Mouse (Mus musculus) induced T-regulatory cell, adult 2 months (primary cell): ENCODE measurements at regions not wholly inside any gene's neighbourhood (a gene's known extent, or its start where the extent isn't known, plus 50 kb on each side); places are given as distances from the start of the nearest gene placed in this dataset.

Experiments used
- DNase-seq: peaks from one replicate; pipeline ENCODE4 v3.0.0-alpha.2; 2012; ENCODE audit warnings: low read depth

GRCm38 (mm10) chr15:96770786-96771185 lies 71.3 kb upstream of the Slc38a2 start:
- DNase-seq, result peak; percentile 22

DNA sequence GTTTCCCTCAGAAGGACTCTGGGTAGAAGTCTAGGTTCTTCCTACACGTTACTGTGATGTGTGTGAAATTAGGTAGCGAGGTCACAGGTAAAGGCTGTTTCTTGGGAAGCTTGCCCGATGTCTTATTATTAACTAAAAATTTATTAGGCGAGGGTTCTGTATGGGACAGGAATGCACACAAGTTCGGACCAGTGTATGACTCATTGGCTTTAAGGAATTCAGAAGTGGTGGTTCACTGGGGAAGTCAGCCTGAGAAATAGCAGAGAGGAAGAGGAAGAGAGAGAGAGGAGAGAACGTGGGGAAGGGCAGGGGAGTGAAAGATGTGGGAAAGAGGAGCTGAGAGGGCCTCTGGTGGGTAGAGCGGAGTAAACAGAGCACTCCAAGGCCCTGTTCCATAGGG lies 70.8 kb upstream of the Slc38a2 start:
- no peak for DNase-seq

GRCm38 (mm10) chr15:96769751-96770150 lies 70.2 kb upstream of the Slc38a2 start:
- DNase-seq, result no peak

DNA sequence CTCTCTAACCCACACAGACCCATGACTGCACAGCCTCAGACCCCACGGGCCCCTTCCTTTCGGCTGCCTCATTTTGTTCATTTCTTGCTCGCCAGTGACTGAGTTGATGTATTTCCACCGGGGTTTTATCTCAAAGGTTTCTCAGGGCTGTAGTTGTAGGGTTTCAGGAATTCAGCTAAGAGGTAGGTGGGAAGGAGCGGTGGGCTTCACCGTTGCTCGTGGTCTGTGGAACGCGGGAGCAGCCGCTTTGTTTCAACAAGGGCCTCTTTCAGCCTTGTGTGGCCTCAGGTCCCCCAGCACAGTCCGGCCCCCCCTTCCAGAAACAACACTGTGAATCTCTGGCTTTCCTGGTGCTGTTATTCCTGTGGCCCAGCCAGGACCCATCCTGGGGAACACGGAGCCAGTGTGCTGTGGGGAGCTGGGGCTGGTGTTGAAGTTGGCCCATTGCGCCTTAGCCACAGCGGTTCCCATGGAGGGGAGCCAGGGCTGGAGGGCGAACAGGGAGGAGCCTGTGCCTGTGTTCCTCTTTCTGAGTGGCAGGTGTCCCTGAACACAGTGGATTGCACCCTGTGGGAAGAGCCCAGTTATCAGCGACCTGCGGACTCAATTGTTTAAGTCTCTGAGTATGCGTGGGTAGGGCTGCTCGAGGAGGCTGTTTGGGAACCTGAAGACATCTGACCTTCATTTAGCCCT lies 68.9 kb upstream of the Slc38a2 start:
- DNase-seq, result no peak

- no peak for DNase-seq
These were observed 67.7 kb upstream of the Slc38a2 start for GRCm38 (mm10) chr15:96767188-96767587.

GRCm38 (mm10) chr15:96766238-96766637 lies 66.7 kb upstream of the Slc38a2 start:
- DNase-seq, result no peak

DNA sequence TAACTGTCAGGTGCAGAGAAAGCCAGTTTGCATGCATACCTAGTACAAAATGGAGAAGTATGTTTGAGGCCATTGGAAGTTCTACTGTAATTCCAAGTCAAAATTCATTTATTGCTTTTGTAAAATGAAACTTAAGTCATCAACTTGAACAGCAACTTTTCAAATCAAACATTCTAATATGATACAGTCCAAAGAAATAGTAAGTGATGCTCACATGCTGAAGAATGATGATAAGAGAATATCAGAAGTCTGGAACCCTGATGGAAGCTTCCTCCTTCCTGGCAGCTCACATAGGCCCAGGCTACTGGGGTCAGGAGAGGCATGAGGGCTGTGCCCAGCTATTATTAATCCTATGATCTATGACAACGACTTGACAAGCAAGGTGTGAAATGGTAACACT lies 64.1 kb upstream of the Slc38a2 start:
- no peak for DNase-seq

GRCm38 (mm10) chr15:96759078-96759995 lies 59.8 kb upstream of the Slc38a2 start:
- DNase-seq, result no peak

- DNase-seq, result peak; percentile 23
These were observed 58.1 kb upstream of the Slc38a2 start for GRCm38 (mm10) chr15:96757446-96758198.

GRCm38 (mm10) chr15:96756456-96756855 lies 56.9 kb upstream of the Slc38a2 start:
- no peak for DNase-seq

GRCm38 (mm10) chr15:96755951-96756350 lies 56.4 kb upstream of the Slc38a2 start:
- DNase-seq, result no peak

- DNase-seq, result no peak
These were observed 55.9 kb upstream of the Slc38a2 start for GRCm38 (mm10) chr15:96755322-96755942.

DNA sequence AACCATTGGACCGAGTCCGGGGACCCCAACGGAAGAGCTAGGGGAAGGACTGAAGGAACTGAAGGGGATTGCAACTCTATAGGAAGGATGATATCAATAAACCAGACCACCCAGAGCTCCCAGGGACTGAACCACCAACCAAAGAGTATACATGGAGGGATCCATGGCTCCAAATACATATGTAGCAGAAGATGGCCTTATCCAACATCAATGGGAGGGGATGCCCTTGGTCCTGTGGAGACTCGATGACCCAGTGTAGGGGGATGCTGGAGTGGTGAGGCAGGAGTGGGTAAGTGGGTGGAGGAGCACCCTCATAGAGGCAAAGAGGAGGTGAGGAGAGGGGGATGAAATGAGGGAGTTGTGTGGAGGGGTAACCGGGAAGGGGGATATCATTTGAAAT lies 54.5 kb upstream of the Slc38a2 start:
- DNase-seq, result no peak

- no peak for DNase-seq
These were observed 53.2 kb upstream of the Slc38a2 start for GRCm38 (mm10) chr15:96752719-96753118.

DNA sequence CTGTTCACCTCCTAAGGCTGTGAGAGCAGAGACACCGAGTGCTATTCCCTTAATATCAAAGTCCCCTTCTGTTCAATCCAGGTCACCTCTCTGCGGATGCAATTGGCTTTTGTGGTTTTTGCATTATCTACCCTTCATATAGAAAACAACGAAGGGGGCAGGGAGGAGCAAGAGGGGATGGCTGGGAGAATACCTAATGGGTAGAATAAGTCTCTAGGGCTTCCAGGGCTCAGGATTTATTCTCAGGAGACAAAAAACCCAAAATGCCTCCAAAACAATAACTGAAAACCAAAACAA lies 52.5 kb upstream of the Slc38a2 start:
- no peak for DNase-seq

- no peak for DNase-seq
These were observed 51.9 kb upstream of the Slc38a2 start for GRCm38 (mm10) chr15:96751243-96752061.

DNA sequence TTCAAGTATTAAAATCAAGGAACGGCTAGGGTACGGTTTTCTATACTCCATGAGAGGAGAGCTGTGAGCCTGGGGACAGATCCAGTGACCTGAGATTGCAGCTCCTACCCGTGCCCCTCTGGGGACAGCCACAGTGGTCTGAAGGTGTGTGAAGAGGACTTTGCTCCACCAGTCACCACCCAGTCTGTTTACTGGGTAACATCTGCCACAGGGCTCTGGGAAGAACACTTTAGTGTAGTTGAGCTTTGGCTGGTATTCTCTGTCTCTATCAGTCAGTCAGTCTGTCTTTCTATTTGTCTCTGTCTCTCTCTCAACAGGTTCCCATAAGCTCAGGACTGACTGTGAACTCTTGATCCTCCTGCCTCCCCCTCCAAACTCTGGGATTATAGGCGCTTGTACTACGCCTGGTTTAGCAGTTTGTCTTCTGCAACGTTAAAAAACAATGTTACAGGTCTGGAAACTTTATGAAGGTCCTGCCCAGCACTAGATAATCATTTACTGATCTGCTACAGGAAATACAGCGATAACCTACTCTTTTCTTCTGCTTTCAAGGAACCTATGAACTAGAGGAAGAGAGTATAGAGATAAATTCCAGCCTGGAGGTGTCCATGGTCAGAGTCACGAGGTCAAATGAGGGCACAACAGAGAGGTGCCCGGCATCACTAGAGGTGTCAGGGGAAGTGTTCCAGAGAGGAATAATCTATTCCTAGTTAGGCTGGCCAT lies 50.2 kb upstream of the Slc38a2 start:
- DNase-seq, result no peak
